Mouse (Mus musculus): ENCODE measurements around the gene Ap4m1. TPM values are rescaled to one million over a fixed set of nuclear protein-coding genes. Genes with fewer than 3 reads are reported as not detected.
"Not testable (repeated sequence)": the region's sequence is repeated elsewhere in the genome, so short reads cannot be mapped to it uniquely, and the experiment has no call there.

Gene Ap4m1
- polyA plus RNA-seq, 1 experiment: 5.5 TPM

GRCm38 (mm10) chr5:138193771-138194727, 22.2 kb downstream of the Ap4m1 start, which contains the start of gene Mblac1:
Mblac1 (plus strand) TSS chr5:138194314.
- Histone ChIP-seq H3K9me3 (no peaks in the 10 kb centered on the region), H3K27me3 (replicated peaks) (peaks cover 5% of the 10 kb centered on the region), H3K4me1 (peaks cover 29% of the 10 kb centered on the region), H3K36me3 (replicated peaks; ENCODE audit: low read length) (peaks cover 35% of the 10 kb centered on the region), H3K4me3 (replicated peaks) (peak within 1 kb of the TSS; percentile 97)
- no peak for TF ChIP-seq GATA1 (IDR thresholded peaks at IDR 0.05; ENCODE audit: borderline replicate concordance, low read length)
- no peak for TF ChIP-seq FLI1 (IDR thresholded peaks at IDR 0.05; ENCODE audit: low read length)

- H3K9me3 ChIP-seq: no peaks in the 10 kb centered on the region
- TF ChIP-seq FLI1 (IDR thresholded peaks at IDR 0.05; ENCODE audit: low read length): no peak
- H3K4me1 ChIP-seq: peaks cover 29% of the 10 kb centered on the region
- peaks cover 31% of the 10 kb centered on the region for H3K36me3 ChIP-seq (replicated peaks; ENCODE audit: low read length)
- H3K27me3 ChIP-seq (replicated peaks): peaks cover 5% of the 10 kb centered on the region
- peak overlapping the region; percentile 97 for H3K4me3 ChIP-seq (replicated peaks)
Observed at GRCm38 (mm10) chr5:138194755-138195345, 23.0 kb downstream of the Ap4m1 start.

GRCm38 (mm10) chr5:138195463-138195862, 23.7 kb downstream of the Ap4m1 start:
- Histone ChIP-seq H3K9me3 (no peaks in the 10 kb centered on the region), H3K27me3 (replicated peaks) (peaks cover 5% of the 10 kb centered on the region), H3K4me1 (peaks cover 29% of the 10 kb centered on the region), H3K36me3 (replicated peaks; ENCODE audit: low read length) (peaks cover 25% of the 10 kb centered on the region), H3K4me3 (replicated peaks) (no peak overlapping the region)
- TF ChIP-seq GATA1 (IDR thresholded peaks at IDR 0.05; ENCODE audit: borderline replicate concordance, low read length): no peak
- no peak for TF ChIP-seq FLI1 (IDR thresholded peaks at IDR 0.05; ENCODE audit: low read length)

GRCm38 (mm10) chr5:138199576-138199975, 27.8 kb downstream of the Ap4m1 start:
- H3K36me3 ChIP-seq (replicated peaks; ENCODE audit: low read length): no peaks in the 10 kb centered on the region
- peaks cover 20% of the 10 kb centered on the region for H3K9me3 ChIP-seq
- no peak overlapping the region for H3K4me3 ChIP-seq (replicated peaks)
- peaks cover 5% of the 10 kb centered on the region for H3K27me3 ChIP-seq (replicated peaks)
- TF ChIP-seq FLI1 (IDR thresholded peaks at IDR 0.05; ENCODE audit: low read length) (no peak), GATA1 (IDR thresholded peaks at IDR 0.05; ENCODE audit: borderline replicate concordance, low read length) (no peak)
- H3K4me1 ChIP-seq: peaks cover 15% of the 10 kb centered on the region

GRCm38 (mm10) chr5:138202086-138202485, 30.3 kb downstream of the Ap4m1 start:
- no peak overlapping the region for H3K4me3 ChIP-seq (replicated peaks)
- no peaks in the 10 kb centered on the region for H3K4me1 ChIP-seq
- no peaks in the 10 kb centered on the region for H3K36me3 ChIP-seq (replicated peaks; ENCODE audit: low read length)
- no peaks in the 10 kb centered on the region for H3K27me3 ChIP-seq (replicated peaks)
- peaks cover 34% of the 10 kb centered on the region for H3K9me3 ChIP-seq
- TF ChIP-seq FLI1 (IDR thresholded peaks at IDR 0.05; ENCODE audit: low read length) (no peak), GATA1 (IDR thresholded peaks at IDR 0.05; ENCODE audit: borderline replicate concordance, low read length) (no peak)

GRCm38 (mm10) chr5:138207253-138207652, 35.5 kb downstream of the Ap4m1 start:
- no peak for TF ChIP-seq FLI1 (IDR thresholded peaks at IDR 0.05; ENCODE audit: low read length)
- no peak for TF ChIP-seq GATA1 (IDR thresholded peaks at IDR 0.05; ENCODE audit: borderline replicate concordance, low read length)
- Histone ChIP-seq H3K4me3 (replicated peaks) (no peak overlapping the region), H3K4me1 (peaks cover 4% of the 10 kb centered on the region; the same call in 1 of the 2 replicates), H3K36me3 (replicated peaks; ENCODE audit: low read length) (no peaks in the 10 kb centered on the region), H3K9me3 (peaks cover 50% of the 10 kb centered on the region), H3K27me3 (replicated peaks) (peaks cover 1% of the 10 kb centered on the region)

- Histone ChIP-seq H3K27me3 (replicated peaks) (peaks cover 1% of the 10 kb centered on the region), H3K4me3 (replicated peaks) (no peak overlapping the region), H3K36me3 (replicated peaks; ENCODE audit: low read length) (no peaks in the 10 kb centered on the region), H3K9me3 (peaks cover 49% of the 10 kb centered on the region), H3K4me1 (peaks cover 4% of the 10 kb centered on the region; the same call in 1 of the 2 replicates)
- TF ChIP-seq GATA1 (IDR thresholded peaks at IDR 0.05; ENCODE audit: borderline replicate concordance, low read length): no peak
- TF ChIP-seq FLI1 (IDR thresholded peaks at IDR 0.05; ENCODE audit: low read length): no peak
Observed at GRCm38 (mm10) chr5:138207873-138208272, 36.1 kb downstream of the Ap4m1 start.

GRCm38 (mm10) chr5:138216632-138217031, 44.8 kb downstream of the Ap4m1 start:
- not testable (repeated sequence) for H3K4me3 ChIP-seq (replicated peaks); H3K4me1 ChIP-seq; H3K36me3 ChIP-seq (replicated peaks; ENCODE audit: low read length); H3K27me3 ChIP-seq (replicated peaks)
- H3K9me3 ChIP-seq: peaks cover 33% of the 10 kb centered on the region

GRCm38 (mm10) chr5:138219864-138220263, 48.1 kb downstream of the Ap4m1 start:
- H3K4me1 ChIP-seq: peaks cover 6% of the 10 kb centered on the region; the same call in 1 of the 2 replicates
- no peak for TF ChIP-seq GATA1 (IDR thresholded peaks at IDR 0.05; ENCODE audit: borderline replicate concordance, low read length)
- TF ChIP-seq FLI1 (IDR thresholded peaks at IDR 0.05; ENCODE audit: low read length): no peak
- H3K36me3 ChIP-seq (replicated peaks; ENCODE audit: low read length): no peaks in the 10 kb centered on the region
- no peak overlapping the region for H3K4me3 ChIP-seq (replicated peaks)
- peaks cover 28% of the 10 kb centered on the region for H3K9me3 ChIP-seq
- H3K27me3 ChIP-seq (replicated peaks): peaks cover 11% of the 10 kb centered on the region

- H3K4me3 ChIP-seq (replicated peaks): no peak overlapping the region
- no peaks in the 10 kb centered on the region for H3K36me3 ChIP-seq (replicated peaks; ENCODE audit: low read length)
- no peak for TF ChIP-seq GATA1 (IDR thresholded peaks at IDR 0.05; ENCODE audit: borderline replicate concordance, low read length)
- no peak for TF ChIP-seq FLI1 (IDR thresholded peaks at IDR 0.05; ENCODE audit: low read length)
- peaks cover 6% of the 10 kb centered on the region for H3K9me3 ChIP-seq
- peaks cover 14% of the 10 kb centered on the region for H3K27me3 ChIP-seq (replicated peaks)
- H3K4me1 ChIP-seq: peaks cover 21% of the 10 kb centered on the region
Observed at GRCm38 (mm10) chr5:138222111-138222510, 50.3 kb downstream of the Ap4m1 start.

Measured in megakaryocyte, embryonic 14.5 days (primary cell).